Mouse (Mus musculus) ovary, adult 2 months (tissue): ENCODE data around the gene Slco1a5. TPM values are rescaled to one million over a fixed set of nuclear protein-coding genes. Genes with fewer than 3 reads are reported as not detected.

ENCODE experiments used
- polyA plus RNA-seq: library from polyadenylated mRNA; depleted of rRNA; stranded (reverse); fragments of >200 nt; gene quantifications from 2 replicates; pipeline ENCODE4 v1.2.3, GENCODE M21; 2012; rRNA removed

Slco1a5 gene
- polyA plus RNA-seq, result 0.07 TPM in 1 of 2 replicates, not detected in the other

GRCm38 (mm10) chr6:142322881-142323280 lies at the start of gene Slco1a5:
Gene Slco1a5 (minus strand): TSS chr6:142322981.

DNA sequence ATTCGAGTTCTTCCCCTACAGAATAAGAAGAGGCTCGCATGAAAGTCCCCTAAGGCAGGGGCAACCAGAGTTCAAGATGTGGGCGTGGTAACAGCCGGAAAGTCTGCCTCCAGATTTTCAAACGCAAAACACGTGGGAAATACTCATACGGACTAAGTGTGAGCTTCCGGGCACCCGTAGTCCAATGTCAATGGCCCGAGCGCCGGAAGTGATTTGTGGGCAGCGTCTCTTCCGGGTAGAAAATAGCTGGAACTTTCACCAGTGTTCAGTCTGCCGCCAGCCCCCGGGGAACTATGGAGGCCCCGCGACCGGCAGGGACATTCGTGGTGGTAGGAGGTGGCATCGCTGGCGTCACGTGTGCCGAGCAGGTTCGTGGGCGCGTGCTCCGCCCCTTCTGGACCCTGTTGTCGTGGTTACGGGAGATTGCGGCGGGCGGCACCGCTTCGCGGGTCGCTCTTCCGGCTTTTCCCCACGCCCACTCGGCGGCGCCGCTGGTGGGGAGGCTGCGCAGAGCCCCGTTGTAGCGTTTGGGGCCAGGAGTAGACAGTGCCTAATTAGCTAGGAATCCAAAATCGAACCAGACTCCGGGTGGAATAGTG lies 22.8 kb upstream of the Slco1a5 start, which contains the start of gene Pyroxd1:
TSS of gene Pyroxd1 (plus strand) at position 215 of the 599 bp plus-strand sequence.

GRCm38 (mm10) chr6:142298098-142298497 lies 24.7 kb downstream of the Slco1a5 start, which contains the start of gene Iapp:
Gene Iapp (plus strand): TSS chr6:142298423.

GRCm38 (mm10) chr6:142208421-142208820 lies 114.4 kb downstream of the Slco1a5 start, which contains the start of gene Slco1a6:
Gene Slco1a6 (minus strand): TSS chr6:142208521.

Other genes with a start within 250 kb of the Slco1a5 start
- gene Slco1a6, start 114.5 kb downstream of the Slco1a5 start, polyA plus RNA-seq, result not detected in 2 replicates
- gene Iapp, start 24.6 kb downstream of the Slco1a5 start, polyA plus RNA-seq, result not detected in 2 replicates
- 3.9 and 4.9 TPM in 2 replicates for gene Pyroxd1, start 22.7 kb upstream of the Slco1a5 start, polyA plus RNA-seq
- gene Recql, start 64.1 kb upstream of the Slco1a5 start, polyA plus RNA-seq, result 2.9 and 3.5 TPM in 2 replicates
- 4.3 and 6.6 TPM in 2 replicates for gene Golt1b, start 64.2 kb upstream of the Slco1a5 start, polyA plus RNA-seq
- 0.10 and 0.21 TPM in 2 replicates for gene Spx, start 90.5 kb upstream of the Slco1a5 start, polyA plus RNA-seq
- 0.33 and 0.42 TPM in 2 replicates for gene Gys2, start 150.1 kb upstream of the Slco1a5 start, polyA plus RNA-seq
- gene Ldhb, start 185.0 kb upstream of the Slco1a5 start, polyA plus RNA-seq, result 363 and 401 TPM in 2 replicates
- gene Kcnj8, start 248.6 kb upstream of the Slco1a5 start, polyA plus RNA-seq, result 22.7 and 24.4 TPM in 2 replicates